Mouse (Mus musculus) myocyte (in vitro differentiated cells): ENCODE measurements around the gene Dhrs11. TPM values are rescaled to one million over a fixed set of nuclear protein-coding genes. Genes with fewer than 3 reads are reported as not detected.
"Not testable (repeated sequence)": the region's sequence is repeated elsewhere in the genome, so short reads cannot be mapped to it uniquely, and the experiment has no call there.

Experiments used
- H3K27me3 ChIP-seq: one replicate; pipeline ENCODE4 v1.6.1; 2011; ENCODE audit not compliant: control insufficient read depth, insufficient read depth, insufficient read length
- H3K36me3 ChIP-seq: one replicate; pipeline ENCODE4 v1.6.1; 2011; ENCODE audit not compliant: control insufficient read depth, insufficient read depth
- H3K4me2 ChIP-seq: one replicate; pipeline ENCODE4 v1.6.1; 2011; ENCODE audit warnings: low read depth, control low read depth
- H3K4me3 ChIP-seq: one replicate; pipeline ENCODE4 v1.5.1; 2011; ENCODE audit warnings: mild to moderate bottlenecking, control low read depth, moderate library complexity
- H3K79me2 ChIP-seq: one replicate; pipeline ENCODE4 v1.6.1; 2011; ENCODE audit not compliant: control insufficient read depth, insufficient read depth
- H3ac ChIP-seq: one replicate; pipeline ENCODE4 v1.6.1; 2011; ENCODE audit not compliant: control insufficient read depth, insufficient read length
- CEBPB ChIP-seq: IDR thresholded peaks from 2 replicates; pipeline ENCODE4 v1.6.1; 2011; ENCODE audit warnings: mild to moderate bottlenecking, moderate library complexity; ENCODE audit not compliant: poor library complexity, insufficient read depth, severe bottlenecking
- E2F4 ChIP-seq: IDR thresholded peaks from one replicate; pipeline ENCODE4 v1.6.1; 2011; ENCODE audit warnings: mild to moderate bottlenecking, control low read depth, moderate library complexity; ENCODE audit not compliant: insufficient read depth
- MAX ChIP-seq: IDR thresholded peaks from one replicate; pipeline ENCODE4 v1.6.1; 2011; ENCODE audit warnings: low read depth, mild to moderate bottlenecking, control low read depth
- MYOD1 ChIP-seq, 3 experiments: IDR thresholded peaks; one replicate each; pipeline ENCODE4 v1.6.1; 2011; ENCODE audit warnings: control low read depth in 2 of 3, low read depth in 2 of 3, mild to moderate bottlenecking in 2 of 3, moderate library complexity in 1 of 3; ENCODE audit not compliant: insufficient read length in 2 of 3, control insufficient read depth in 1 of 3
- MYOG ChIP-seq, 3 experiments: IDR thresholded peaks; one replicate each; pipeline ENCODE4 v1.6.1; 2011; ENCODE audit warnings: control low read depth in 2 of 3, low read depth in 2 of 3, mild to moderate bottlenecking in 2 of 3; ENCODE audit not compliant: insufficient read length in 2 of 3, control insufficient read depth in 1 of 3, insufficient read depth in 1 of 3
- POLR2A ChIP-seq: IDR thresholded peaks from one replicate; pipeline ENCODE4 v1.6.1; 2011; ENCODE audit warnings: low read depth, mild to moderate bottlenecking, control low read depth, moderate library complexity; ENCODE audit not compliant: insufficient read length
- POLR2AphosphoS2 ChIP-seq: IDR thresholded peaks from one replicate; pipeline ENCODE4 v1.6.1; 2011; ENCODE audit warnings: low read depth, control low read depth; ENCODE audit not compliant: insufficient read length
- REST ChIP-seq: IDR thresholded peaks from one replicate; pipeline ENCODE4 v1.6.1; 2011; ENCODE audit warnings: mild to moderate bottlenecking, control low read depth, moderate library complexity; ENCODE audit not compliant: insufficient read depth, insufficient read length
- SRF ChIP-seq: IDR thresholded peaks from one replicate; pipeline ENCODE4 v1.6.1; 2011; ENCODE audit warnings: low read depth; ENCODE audit not compliant: control insufficient read depth, insufficient read length
- TCF12 ChIP-seq: IDR thresholded peaks from one replicate; pipeline ENCODE4 v1.6.1; 2011; ENCODE audit warnings: mild to moderate bottlenecking, control low read depth; ENCODE audit not compliant: poor library complexity, insufficient read depth, severe bottlenecking
- TCF3 ChIP-seq: IDR thresholded peaks from one replicate; pipeline ENCODE4 v1.6.1; 2011; ENCODE audit warnings: low read depth, control low read depth; ENCODE audit not compliant: insufficient read length
- USF1 ChIP-seq: IDR thresholded peaks from one replicate; pipeline ENCODE4 v1.6.1; 2011; ENCODE audit warnings: low read depth, mild to moderate bottlenecking, control low read depth, moderate library complexity
- polyA plus RNA-seq: library from polyadenylated mRNA; unstranded; fragments of >200 nt; fragmentation: generic; extraction: Trizol; gene quantifications from one replicate; pipeline ENCODE4 v1.2.1, GENCODE M21; 2012; ENCODE audit warnings: missing spikeins

Dhrs11 gene
- polyA plus RNA-seq, result 13.8 TPM

- Histone ChIP-seq H3K27me3 (no peaks in the 10 kb centered on the region), H3K4me2 (peak within 1 kb of the TSS; percentile 90), H3K4me3 (peak within 1 kb of the TSS; percentile 56), H3ac (peak within 1 kb of the TSS; percentile 13), H3K79me2 (no peaks in the 10 kb centered on the region), H3K36me3 (peaks cover 14% of the 10 kb centered on the region)
- TF ChIP-seq MAX, result no peak
- TF ChIP-seq REST, result no peak
- TF ChIP-seq POLR2A, result peak; percentile 66
- no peak for TF ChIP-seq SRF
- no peak for TF ChIP-seq E2F4
- no peak for TF ChIP-seq TCF12
- TF ChIP-seq TCF3, result no peak
- peak; percentile 86 for TF ChIP-seq POLR2AphosphoS2
- TF ChIP-seq USF1, result peak; percentile 17
- peak in 1 of 3 experiments; percentile 21 for TF ChIP-seq MYOG (IDR thresholded peaks at IDR 0.05; ENCODE audit: control insufficient read depth in 1 of 3, insufficient read depth in 1 of 3, insufficient read length in 2 of 3, low read depth in 2 of 3)
- no peak for TF ChIP-seq CEBPB
- TF ChIP-seq MYOD1 (IDR thresholded peaks at IDR 0.05; ENCODE audit: control insufficient read depth in 1 of 3, insufficient read length in 2 of 3, low read depth in 2 of 3), result peak in 1 of 3 experiments; percentile 19
Measured at GRCm38 (mm10) chr11:84828516-84829399, at the start of gene Dhrs11. Gene Dhrs11, minus strand, starts transcription at chr11:84828994.

DNA sequence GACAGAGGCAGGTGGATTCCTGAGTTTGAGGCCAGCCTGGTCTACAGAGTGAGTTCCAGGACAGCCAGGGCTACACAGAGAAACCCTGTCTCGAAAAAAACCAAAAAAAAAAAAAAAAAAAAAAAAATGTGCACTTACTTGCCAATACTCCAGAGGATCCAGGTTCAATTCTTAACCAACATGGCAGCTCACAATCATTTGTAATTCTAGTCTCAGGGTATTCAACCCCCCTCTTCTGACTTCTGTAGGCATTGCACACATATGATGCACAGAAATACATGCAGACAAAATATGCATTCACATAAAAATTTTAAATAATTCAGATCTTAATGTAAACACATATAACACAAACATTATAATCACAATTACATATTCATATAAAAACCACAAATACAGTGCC, 47.2 kb upstream of the Dhrs11 start:
- H3K4me2 ChIP-seq, H3K27me3 ChIP-seq, H3K36me3 ChIP-seq, H3K4me3 ChIP-seq, H3ac ChIP-seq: not testable (repeated sequence)
- peaks cover 20% of the 10 kb centered on the region for H3K79me2 ChIP-seq

- Histone ChIP-seq H3K27me3 (no peaks in the 10 kb centered on the region), H3ac (no peak overlapping the region), H3K4me2 (no peak overlapping the region), H3K36me3 (no peaks in the 10 kb centered on the region), H3K79me2 (peaks cover 25% of the 10 kb centered on the region), H3K4me3 (no peak overlapping the region)
- TF ChIP-seq TCF3 (no peak), E2F4 (no peak), POLR2AphosphoS2 (no peak), SRF (no peak)
Measured at GRCm38 (mm10) chr11:84873042-84873833, 44.4 kb upstream of the Dhrs11 start.

GRCm38 (mm10) chr11:84871548-84872069, 42.8 kb upstream of the Dhrs11 start:
- no peaks in the 10 kb centered on the region for H3K27me3 ChIP-seq
- H3K4me3 ChIP-seq, result peak overlapping the region; percentile 71
- peaks cover 40% of the 10 kb centered on the region for H3K79me2 ChIP-seq
- H3K36me3 ChIP-seq, result no peaks in the 10 kb centered on the region
- H3K4me2 ChIP-seq, result peak overlapping the region; percentile 78
- TF ChIP-seq POLR2A, result no peak
- TF ChIP-seq E2F4, result no peak
- no peak for TF ChIP-seq USF1
- TF ChIP-seq POLR2AphosphoS2, result no peak
- no peak for TF ChIP-seq MYOD1 (IDR thresholded peaks at IDR 0.05; ENCODE audit: control insufficient read depth in 1 of 3, insufficient read length in 2 of 3, low read depth in 2 of 3)
- TF ChIP-seq REST, result no peak
- no peak for TF ChIP-seq SRF
- no peak for TF ChIP-seq TCF12
- no peak for TF ChIP-seq MAX
- TF ChIP-seq MYOG (IDR thresholded peaks at IDR 0.05; ENCODE audit: control insufficient read depth in 1 of 3, insufficient read depth in 1 of 3, insufficient read length in 2 of 3, low read depth in 2 of 3), result no peak
- no peak for TF ChIP-seq CEBPB
- TF ChIP-seq TCF3, result no peak
- H3ac ChIP-seq, result peak overlapping the region; percentile 89

GRCm38 (mm10) chr11:84871046-84871445, 42.3 kb upstream of the Dhrs11 start:
- H3K79me2 ChIP-seq, result peaks cover 46% of the 10 kb centered on the region
- H3K36me3 ChIP-seq, result no peaks in the 10 kb centered on the region
- H3K27me3 ChIP-seq, result no peaks in the 10 kb centered on the region
- peak overlapping the region; percentile 78 for H3K4me2 ChIP-seq
- H3ac ChIP-seq, result peak overlapping the region; percentile 89
- peak overlapping the region; percentile 71 for H3K4me3 ChIP-seq
- TF ChIP-seq POLR2A, result no peak
- no peak for TF ChIP-seq TCF12
- no peak for TF ChIP-seq POLR2AphosphoS2
- TF ChIP-seq REST, result no peak
- TF ChIP-seq MAX, result no peak
- TF ChIP-seq CEBPB, result no peak
- TF ChIP-seq TCF3, result no peak
- TF ChIP-seq E2F4, result no peak
- no peak for TF ChIP-seq MYOD1 (IDR thresholded peaks at IDR 0.05; ENCODE audit: control insufficient read depth in 1 of 3, insufficient read length in 2 of 3, low read depth in 2 of 3)
- TF ChIP-seq MYOG (IDR thresholded peaks at IDR 0.05; ENCODE audit: control insufficient read depth in 1 of 3, insufficient read depth in 1 of 3, insufficient read length in 2 of 3, low read depth in 2 of 3), result no peak
- TF ChIP-seq SRF, result no peak
- TF ChIP-seq USF1, result no peak
